Mouse (Mus musculus): ENCODE measurements at regions not wholly inside any gene's neighbourhood (a gene's known extent, or its start where the extent isn't known, plus 50 kb on each side); places are given as distances from the start of the nearest gene placed in this dataset.
"Not testable (repeated sequence)": the region's sequence is repeated elsewhere in the genome, so short reads cannot be mapped to it uniquely, and the experiment has no call there.

- DNase-seq, result no peak
Observed at GRCm38 (mm10) chr7:113010150-113010549, 56.4 kb downstream of the Rassf10 start.

- no peak for DNase-seq
Observed at GRCm38 (mm10) chr7:113017092-113017755, 63.5 kb downstream of the Rassf10 start.

- DNase-seq, result no peak
Observed at GRCm38 (mm10) chr7:113021412-113021811, 67.7 kb downstream of the Rassf10 start.

GRCm38 (mm10) chr7:113022516-113022915 lies 68.8 kb downstream of the Rassf10 start:
- no peak for DNase-seq

GRCm38 (mm10) chr7:113025758-113026157 lies 72.0 kb downstream of the Rassf10 start:
- DNase-seq, result no peak

GRCm38 (mm10) chr7:113026290-113027075 lies 72.7 kb downstream of the Rassf10 start:
- no peak for DNase-seq

- DNase-seq, result no peak
Observed at GRCm38 (mm10) chr7:113027125-113027801, 73.5 kb downstream of the Rassf10 start.

GRCm38 (mm10) chr7:113030053-113030752 lies 76.4 kb downstream of the Rassf10 start:
- DNase-seq, result no peak

- no peak for DNase-seq
Observed at GRCm38 (mm10) chr7:113035751-113036150, 82.0 kb downstream of the Rassf10 start.

GRCm38 (mm10) chr7:113037825-113038613 lies 84.3 kb downstream of the Rassf10 start:
- DNase-seq, result no peak

GRCm38 (mm10) chr7:113038906-113039671 lies 85.3 kb downstream of the Rassf10 start:
- DNase-seq, result no peak

GRCm38 (mm10) chr7:113045613-113046159 lies 91.9 kb downstream of the Rassf10 start:
- not testable (repeated sequence) for DNase-seq

- no peak for DNase-seq
Observed at GRCm38 (mm10) chr7:113046406-113046805, 92.6 kb downstream of the Rassf10 start.

- no peak for DNase-seq
Observed at GRCm38 (mm10) chr7:113047583-113047982, 93.8 kb downstream of the Rassf10 start.

- peak; percentile 79 for DNase-seq
Observed at GRCm38 (mm10) chr7:113048097-113048795, 94.5 kb downstream of the Rassf10 start.

GRCm38 (mm10) chr7:113049440-113049839 lies 95.7 kb downstream of the Rassf10 start:
- no peak for DNase-seq

- DNase-seq, result no peak
Observed at GRCm38 (mm10) chr7:113052952-113053351, 99.2 kb downstream of the Rassf10 start.

- DNase-seq, result no peak
Observed at GRCm38 (mm10) chr7:113056421-113056820, 102.7 kb downstream of the Rassf10 start.

- peak; percentile 69 for DNase-seq
Observed at GRCm38 (mm10) chr7:113059211-113059966, 105.6 kb downstream of the Rassf10 start.

Data from adrenal gland, postnatal 10 days (tissue).